Mouse (Mus musculus) layer of hippocampus, adult 2 months (tissue): ENCODE measurements around the gene Gm12845. TPM values are rescaled to one million over a fixed set of nuclear protein-coding genes. Genes with fewer than 3 reads are reported as not detected.
"Not testable (repeated sequence)": the region's sequence is repeated elsewhere in the genome, so short reads cannot be mapped to it uniquely, and the experiment has no call there.

Experiments
- DNase-seq, 2 experiments: peaks; one replicate each; pipeline ENCODE4 v3.0.0; 2022; ENCODE audit warnings: low spot score in 2 of 2
- H3K27ac ChIP-seq: fragments of 200-600 bp; 2 replicates; pipeline ENCODE4 v1.8.1; 2022
- H3K4me3 ChIP-seq: fragments of 200-600 bp; 2 replicates; pipeline ENCODE4 v1.8.1; 2022; ENCODE audit warnings: mild to moderate bottlenecking
- CTCF ChIP-seq: fragments of 200-600 bp; conservative IDR thresholded peaks from 2 replicates; pipeline ENCODE4 v1.8.1; 2022; ENCODE audit warnings: antibody characterized with exemption, mild to moderate bottlenecking, moderate library complexity
- total RNA-seq, 2 experiments: library from RNA; stranded (reverse); gene quantifications; 2 replicates each; pipeline ENCODE4 v1.2.3; 2021

The Gm12845 gene
- total RNA-seq, 2 experiments from 2014 or later: not detected

DNA sequence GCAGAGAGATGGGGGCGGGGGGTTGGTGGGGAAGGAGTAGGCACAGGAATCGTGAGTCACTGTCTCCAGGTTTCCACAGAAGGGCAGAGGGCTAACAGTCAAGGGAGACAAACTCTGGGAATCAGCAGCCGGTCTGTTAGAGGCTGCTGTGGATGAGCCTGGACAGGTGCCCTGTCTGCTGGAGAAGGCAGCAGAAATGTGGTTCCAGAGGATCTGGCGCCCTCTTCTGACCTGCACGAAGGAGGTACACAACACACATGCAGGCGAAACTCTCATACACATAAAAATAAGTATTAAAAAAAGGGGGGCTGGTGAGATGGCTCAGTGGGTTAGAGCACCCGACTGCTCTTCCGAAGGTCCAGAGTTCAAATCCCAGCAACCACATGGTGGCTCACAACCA lies 13.3 kb downstream of the Gm12845 start:
- no peak overlapping the region for H3K4me3 ChIP-seq
- TF ChIP-seq CTCF: peak; percentile 33; the same call in 1 of the 2 replicates
- DNase-seq: no peak
- H3K27ac ChIP-seq: no peak overlapping the region

DNA sequence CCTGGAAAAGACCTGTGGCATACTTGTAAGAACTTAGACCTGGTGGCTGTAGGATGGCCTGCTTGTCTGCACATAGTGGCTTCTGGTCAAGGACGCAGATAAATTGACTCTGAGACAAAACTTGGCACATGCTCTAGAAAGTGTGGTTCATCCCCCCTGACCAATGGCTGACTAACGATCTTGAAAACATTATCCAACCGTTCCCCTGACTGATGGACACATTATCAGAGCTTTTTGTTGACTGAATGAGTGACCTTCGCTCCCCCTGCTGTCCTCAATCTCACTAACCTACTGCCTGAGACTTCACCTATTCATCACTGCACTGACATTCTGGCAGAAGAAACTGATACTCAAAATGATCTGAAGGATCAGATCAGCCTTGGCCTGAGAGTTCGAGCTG lies 28.3 kb downstream of the Gm12845 start:
- not testable (repeated sequence) for DNase-seq, H3K27ac ChIP-seq, H3K4me3 ChIP-seq

DNA sequence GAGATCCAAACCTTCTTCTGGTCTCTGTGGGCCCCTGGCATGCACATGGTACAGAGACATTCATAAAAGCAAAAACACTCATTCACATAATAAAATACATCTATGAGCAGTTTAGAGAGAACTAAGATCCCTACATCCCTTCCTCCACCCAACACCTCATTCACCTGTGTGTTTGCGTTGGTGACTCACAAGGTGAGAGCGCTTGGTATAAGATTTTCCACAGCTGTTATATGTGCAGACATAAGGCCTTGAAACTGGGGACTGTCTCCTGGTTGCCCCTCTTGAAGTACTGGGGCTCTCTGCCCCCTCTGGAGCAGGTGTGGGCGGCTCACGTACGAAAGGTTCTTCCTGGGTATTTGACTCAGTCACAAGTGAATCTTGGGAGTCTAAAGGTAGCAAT lies 35.9 kb downstream of the Gm12845 start:
- H3K4me3 ChIP-seq: no peak overlapping the region
- no peak for TF ChIP-seq CTCF
- H3K27ac ChIP-seq: no peak overlapping the region
- no peak for DNase-seq

DNA sequence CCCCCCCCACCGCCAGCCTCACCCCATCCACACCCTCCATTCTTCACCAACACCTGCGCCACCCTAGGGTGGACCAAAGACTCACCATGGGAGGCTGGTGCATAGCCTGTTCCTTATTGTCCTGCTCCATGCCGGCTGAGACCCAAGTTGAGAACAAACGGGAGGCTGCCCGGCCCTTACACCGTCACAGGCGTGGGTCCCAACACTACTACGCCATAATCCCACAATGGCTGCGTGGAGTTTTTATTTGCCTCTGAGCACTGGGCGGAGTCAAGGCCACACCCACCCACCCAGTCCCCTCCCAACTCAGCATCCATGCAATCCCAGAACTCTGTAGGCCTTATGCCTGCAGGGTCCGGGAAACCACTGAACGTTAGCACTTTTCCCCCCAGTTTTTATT lies 41.2 kb downstream of the Gm12845 start, which contains the start of gene Klf17:
Gene Klf17 (minus strand): TSS at position 233 of the 400 bp plus-strand sequence.
- Histone ChIP-seq H3K27ac (no peak within 1 kb of the TSS), H3K4me3 (no peak within 1 kb of the TSS)
- no peak for TF ChIP-seq CTCF
- no peak for DNase-seq

DNA sequence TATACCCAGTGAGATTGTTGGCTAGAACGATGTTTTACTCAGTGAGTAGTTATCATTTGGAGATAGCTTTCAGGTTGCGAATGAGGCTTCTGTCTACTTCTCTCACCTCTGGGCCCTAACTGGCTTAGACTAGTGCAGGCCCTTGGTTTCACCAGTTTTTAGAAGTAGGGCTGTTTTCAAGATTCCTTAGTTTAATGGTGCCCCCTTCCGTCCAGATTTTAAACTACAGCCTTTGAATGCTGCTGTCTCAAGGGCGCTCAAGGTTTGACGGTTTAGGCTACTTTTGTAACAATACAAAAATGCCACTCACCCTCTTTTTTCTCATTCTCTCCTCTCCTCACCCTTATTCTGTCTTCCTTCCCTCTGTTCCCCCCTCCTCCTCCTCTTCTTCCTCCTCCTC lies 46.7 kb downstream of the Gm12845 start:
- DNase-seq: peak; percentile 77 to 87
- peak; percentile 86 for TF ChIP-seq CTCF
- no peak overlapping the region for H3K4me3 ChIP-seq
- no peak overlapping the region for H3K27ac ChIP-seq

DNA sequence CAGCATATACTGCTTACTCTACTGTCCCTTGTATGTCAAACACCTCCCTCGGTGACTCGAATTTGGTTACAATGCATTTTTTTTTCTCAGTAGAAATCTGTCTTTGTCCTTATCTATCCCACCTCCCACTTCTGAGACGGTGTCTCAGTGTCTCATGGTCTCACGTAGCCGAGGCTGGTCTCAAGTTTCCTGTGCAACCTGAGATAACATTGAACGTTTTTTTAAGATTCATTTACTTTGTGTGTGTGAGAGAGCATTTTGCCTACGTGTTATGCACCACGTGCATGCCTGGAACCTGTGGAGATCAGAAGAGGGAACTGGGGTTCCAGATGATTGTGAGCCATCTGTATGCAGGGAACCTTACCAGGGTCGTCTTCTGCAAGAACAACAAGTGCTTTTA lies 48.7 kb downstream of the Gm12845 start:
- DNase-seq: no peak
- no peak overlapping the region for H3K4me3 ChIP-seq
- no peak overlapping the region for H3K27ac ChIP-seq
- TF ChIP-seq CTCF: no peak

Other genes with a start within 250 kb of the Gm12845 start
- 100 to 1,000 TPM; 184 to 189 TPM for gene Rnf220, start 227.4 kb upstream of the Gm12845 start, total RNA-seq
- 100 to 1,000 TPM; 194 to 211 TPM for gene Eri3, start 174.0 kb upstream of the Gm12845 start, total RNA-seq
- 10 to 100 TPM; 39.0 to 40.4 TPM for gene Dmap1, start 42.1 kb upstream of the Gm12845 start, total RNA-seq
- not detected for gene Klf17, start 41.2 kb downstream of the Gm12845 start, total RNA-seq
- gene Slc6a9, start 110.1 kb downstream of the Gm12845 start, total RNA-seq: 10 to 100 TPM; 32.2 to 33.2 TPM
- 1 to 10 TPM in 1 of 2 experiments, under 1 TPM in 1; 0.79 to 2.0 TPM for gene Ccdc24, start 148.1 kb downstream of the Gm12845 start, total RNA-seq
- 10 to 100 TPM; 58.6 to 61.3 TPM for gene B4galt2, start 159.1 kb downstream of the Gm12845 start, total RNA-seq
- 100 to 1,000 TPM; 411 to 424 TPM for gene Atp6v0b, start 162.9 kb downstream of the Gm12845 start, total RNA-seq
- 10 to 100 TPM; 10.1 to 12.1 TPM for gene Dph2, start 167.6 kb downstream of the Gm12845 start, total RNA-seq
- 100 to 1,000 TPM; 133 to 138 TPM for gene Ipo13, start 190.6 kb downstream of the Gm12845 start, total RNA-seq
- gene Artn, start 205.4 kb downstream of the Gm12845 start, total RNA-seq: 1 to 10 TPM; 1.8 to 1.9 TPM